18 mouse cellular contexts compared by ENCODE assay signal in the genomic region with DNA sequence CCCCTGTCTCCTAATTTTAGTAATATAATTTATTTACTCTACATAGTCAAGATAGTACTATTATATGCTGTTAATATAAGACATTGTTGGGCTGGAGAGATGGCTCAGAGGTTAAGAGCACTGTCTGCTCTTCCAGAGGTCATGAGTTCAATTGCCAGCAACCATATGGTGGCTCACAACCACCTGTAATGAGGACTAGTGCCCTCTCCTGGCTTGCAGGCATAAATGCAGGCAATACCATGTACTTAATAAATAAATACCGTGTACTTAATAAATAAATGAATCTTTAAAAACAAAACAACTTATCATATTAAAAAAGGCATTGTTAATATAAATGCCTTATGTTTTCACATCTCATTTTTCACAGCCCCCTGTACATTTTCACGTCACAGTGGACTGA. TPM values are rescaled to one million over a fixed set of nuclear protein-coding genes. Genes with fewer than 3 reads are reported as not detected.
DNase-seq lines count a peak whose midpoint lies in the region; ATAC-seq and TF ChIP-seq lines count a peak whose summit lies in the region.
"Had no signal": no experiment of that assay in that cellular context is flagged by ENCODE, and none has a peak within 500 bp of the region (broad histone marks: within the 10 kb centered on the region; RNA-seq: fewer than 3 reads in every experiment).

No protein-coding gene starts in this region.

- no peak overlapping the region for H3K4me2 ChIP-seq in kidney, embryonic 14.5 days (replicated peaks; ENCODE audit: low read depth, low read length)
- H3K4me2 ChIP-seq in midbrain, postnatal 0 days (ENCODE audit: low read depth, low read length, poor library complexity, severe bottlenecking): no peak overlapping the region
- H3K4me2 ChIP-seq: embryonic facial prominence, embryonic 13.5 days had no signal

- no peaks in the 10 kb centered on the region for H3K9me3 ChIP-seq in kidney, embryonic 14.5 days (ENCODE audit: control insufficient read depth, low read length)
- H3K9me3 ChIP-seq in midbrain, postnatal 0 days (ENCODE audit: low read length): no peaks in the 10 kb centered on the region
- no peaks in the 10 kb centered on the region for H3K9me3 ChIP-seq in midbrain, embryonic 10.5 days (replicated peaks)
- H3K9me3 ChIP-seq: embryonic facial prominence, embryonic 13.5 days; forebrain, embryonic 10.5 days; limb, embryonic 10.5 days had no signal

- no peak for ATAC-seq in kidney, embryonic 14.5 days (ENCODE audit: low FRiP score, low TSS enrichment)
- ATAC-seq in midbrain, postnatal 0 days (ENCODE audit: low FRiP score): no peak
- ATAC-seq in Patski: no peak
- ATAC-seq: hindbrain, embryonic 16.5 days had no signal

- no peaks in the 10 kb centered on the region for H3K27me3 ChIP-seq in kidney, adult 2 months (replicated peaks; ENCODE audit: control insufficient read depth, insufficient read depth, low read length)
- no peaks in the 10 kb centered on the region for H3K27me3 ChIP-seq in kidney, embryonic 14.5 days (ENCODE audit: control insufficient read depth, insufficient read depth, low read length)
- H3K27me3 ChIP-seq in midbrain, postnatal 0 days (ENCODE audit: insufficient read depth, low read length): no peaks in the 10 kb centered on the region
- H3K27me3 ChIP-seq in midbrain, embryonic 10.5 days (ENCODE audit: low read depth, poor library complexity, severe bottlenecking): no peaks in the 10 kb centered on the region
- H3K27me3 ChIP-seq in Patski: no peaks in the 10 kb centered on the region
- H3K27me3 ChIP-seq: embryonic facial prominence, embryonic 13.5 days had no signal

- no peak for TF ChIP-seq POLR2A in kidney, adult 2 months (IDR thresholded peaks at IDR 0.05; ENCODE audit: low read depth, low read length)

- H3K4me1 ChIP-seq in kidney, adult 2 months (ENCODE audit: control insufficient read depth, insufficient read depth, low read length): no peaks in the 10 kb centered on the region
- H3K4me1 ChIP-seq in kidney, embryonic 14.5 days (ENCODE audit: control insufficient read depth, insufficient read depth, low read length): no peaks in the 10 kb centered on the region
- no peaks in the 10 kb centered on the region for H3K4me1 ChIP-seq in midbrain, postnatal 0 days (ENCODE audit: insufficient read depth, low read length)
- H3K4me1 ChIP-seq in midbrain, embryonic 10.5 days: no peaks in the 10 kb centered on the region
- H3K4me1 ChIP-seq: forebrain, embryonic 10.5 days had no signal

- H3K4me3 ChIP-seq in kidney, adult 2 months (ENCODE audit: insufficient read depth, low read depth, low read length): no peak overlapping the region
- H3K4me3 ChIP-seq in kidney, embryonic 14.5 days (ENCODE audit: low read length): no peak overlapping the region
- H3K4me3 ChIP-seq in midbrain, postnatal 0 days (ENCODE audit: low read depth, low read length): no peak overlapping the region
- H3K4me3 ChIP-seq in midbrain, embryonic 10.5 days: no peak overlapping the region
- H3K4me3 ChIP-seq: embryonic facial prominence, embryonic 13.5 days; forebrain, embryonic 10.5 days; limb, embryonic 10.5 days; myocyte had no signal

- 0 out of 2 replicates have a peak, but pooled peaks have one; percentile 15 for TF ChIP-seq CTCF in kidney, adult 2 months (conservative IDR thresholded peaks at IDR 0.05; ENCODE audit: insufficient read depth, insufficient read length, low read depth, low read length)
- TF ChIP-seq CTCF in midbrain, postnatal 0 days (IDR thresholded peaks at IDR 0.05): peak; percentile 31
- TF ChIP-seq CTCF in Patski (IDR thresholded peaks at IDR 0.05): peak; percentile 54

- no peak for DNase-seq in kidney, adult 2 months
- no peak for DNase-seq in midbrain, postnatal 0 days (ENCODE audit: low spot score)
- no peak for DNase-seq in midbrain, embryonic 10.5 days (ENCODE audit: low spot score)
- DNase-seq in Patski (ENCODE audit: low read depth, low spot score): no peak
- DNase-seq in natural killer cell, adult 2 months (ENCODE audit: low spot score in 2 of 2): no peak
- DNase-seq in urinary bladder, postnatal 10 days (ENCODE audit: low spot score): no peak
- no peak for DNase-seq in spleen, postnatal 14 days (ENCODE audit: low spot score in 2 of 2)
- DNase-seq: adrenal gland, adult 2 months; heart, adult 11 months; heart, postnatal 14 days; layer of hippocampus, adult 9-11 months; thymus, adult 2 months had no signal

- in situ Hi-C loops in Patski (cut with MboI; ENCODE audit: low pct_unique_long_range_greater_than_20kb): no loop called here

- WGBS in kidney, adult 2 months: 83% methylated on average over 2 of the region's 2 CpGs
- 88% methylated on average over 2 of the region's 2 CpGs for WGBS in kidney, embryonic 14.5 days
- WGBS in midbrain, postnatal 0 days: 81% methylated on average over 2 of the region's 2 CpGs
- 87% methylated on average over 2 of the region's 2 CpGs for WGBS in midbrain, embryonic 10.5 days

- H3K9ac ChIP-seq in kidney, embryonic 14.5 days (ENCODE audit: low read depth, low read length): no peak overlapping the region
- H3K9ac ChIP-seq in midbrain, postnatal 0 days (replicated peaks; ENCODE audit: low read length, poor library complexity, severe bottlenecking): no peak overlapping the region
- H3K9ac ChIP-seq: embryonic facial prominence, embryonic 13.5 days had no signal

- CTCF ChIA-PET in Patski (lab: Charles Lee): interaction anchor here (1.1 kb wide), 2 partner anchors 10 to 88 kb away, joined by 3 to 4 read pairs; no protein-coding TSS in a partner anchor

- POLR2A ChIA-PET in Patski (lab: Charles Lee): no interaction called here

- no peaks in the 10 kb centered on the region for H3K36me3 ChIP-seq in kidney, adult 2 months (ENCODE audit: control insufficient read depth, insufficient read depth, low read length)
- H3K36me3 ChIP-seq in kidney, embryonic 14.5 days (ENCODE audit: control insufficient read depth, insufficient read depth, low read length): no peaks in the 10 kb centered on the region
- H3K36me3 ChIP-seq in midbrain, postnatal 0 days (ENCODE audit: insufficient read depth, low read length): no peaks in the 10 kb centered on the region
- no peaks in the 10 kb centered on the region for H3K36me3 ChIP-seq in midbrain, embryonic 10.5 days
- H3K36me3 ChIP-seq: embryonic facial prominence, embryonic 13.5 days; forebrain, embryonic 10.5 days; limb, embryonic 10.5 days had no signal

- H3K27ac ChIP-seq in kidney, adult 2 months (ENCODE audit: insufficient read depth, low read depth, low read length): no peak overlapping the region
- H3K27ac ChIP-seq in kidney, embryonic 14.5 days (ENCODE audit: low read depth, low read length): no peak overlapping the region
- H3K27ac ChIP-seq in midbrain, postnatal 0 days (ENCODE audit: low read depth, low read length): no peak overlapping the region
- H3K27ac ChIP-seq in midbrain, embryonic 10.5 days (replicated peaks): no peak overlapping the region
- H3K27ac ChIP-seq: embryonic facial prominence, embryonic 13.5 days; forebrain, embryonic 10.5 days; limb, embryonic 10.5 days had no signal

RNA-seq across cellular contexts. Expression of a gene that starts 9.2 kb away (rescaled TPM):
- 15.5 and 19.4 TPM in 2 replicates for polyA plus RNA-seq in kidney, adult 2 months (2012; rRNA removed)
- polyA plus RNA-seq in kidney, embryonic 14.5 days (2014; fragmentation: Nextera tagmentation; extraction: Ambion mirVana): 19.1 and 32.9 TPM in 2 replicates
- 26.2 and 30.8 TPM in 2 replicates for total RNA-seq in midbrain, postnatal 0 days (2014; rRNA removed)
- 5.4 and 5.8 TPM in 2 replicates for polyA plus RNA-seq in midbrain, postnatal 0 days (2015; fragmentation: Nextera tagmentation; extraction: Ambion mirVana)
- 14.7 and 14.9 TPM in 2 replicates for polyA plus RNA-seq in midbrain, embryonic 10.5 days (2016; fragmentation: Nextera tagmentation; extraction: Ambion mirVana)
- 44.1 TPM for polyA plus RNA-seq in Patski (2021)
